Mouse (Mus musculus): Measurements from ENCODE around the gene Fam171a1.

GRCm38 (mm10) chr2:3148731-3149130, 34.7 kb downstream of the Fam171a1 start:
- no peak for TF ChIP-seq CTCF (conservative IDR thresholded peaks at IDR 0.05; ENCODE audit: insufficient read depth, insufficient read length, low read depth, low read length)
- TF ChIP-seq POLR2A (IDR thresholded peaks at IDR 0.05; ENCODE audit: low read depth, low read length) = no peak
